Mouse (Mus musculus): ENCODE data around the gene Ppfia3.

- TF ChIP-seq CTCF (IDR thresholded peaks at IDR 0.05) = no peak
- no peak for TF ChIP-seq EP300 (IDR thresholded peaks at IDR 0.05; ENCODE audit: insufficient read depth, low read depth, low read length)
- no peak for TF ChIP-seq POLR2A (IDR thresholded peaks at IDR 0.05; ENCODE audit: insufficient read depth, low read depth, low read length)
Measured at GRCm38 (mm10) chr7:45372371-45372770, 5.6 kb upstream of the Ppfia3 start.
